Mouse (Mus musculus): ENCODE results near the gene Pan3.
A peak's percentile ranks its signal among the peaks of the same experiment; 100 is the strongest.

The Pan3 gene

GRCm38 (mm10) chr5:147484142-147484541 lies 54.2 kb downstream of the Pan3 start:
- DNase-seq (ENCODE audit: low spot score in 2 of 2): peak in 1 of 2 experiments; percentile 28

- DNase-seq (ENCODE audit: low spot score in 2 of 2): no peak
Measured at GRCm38 (mm10) chr5:147489226-147489625, 59.3 kb downstream of the Pan3 start.

- no peak for DNase-seq (ENCODE audit: low spot score in 2 of 2)
Measured at GRCm38 (mm10) chr5:147490907-147491306, 60.9 kb downstream of the Pan3 start.

GRCm38 (mm10) chr5:147492511-147492910 lies 62.5 kb downstream of the Pan3 start:
- DNase-seq (ENCODE audit: low spot score in 2 of 2): no peak

GRCm38 (mm10) chr5:147493205-147493604 lies 63.2 kb downstream of the Pan3 start:
- no peak for DNase-seq (ENCODE audit: low spot score in 2 of 2)

GRCm38 (mm10) chr5:147493685-147494084 lies 63.7 kb downstream of the Pan3 start:
- no peak for DNase-seq (ENCODE audit: low spot score in 2 of 2)

- DNase-seq (ENCODE audit: low spot score in 2 of 2): no peak
Measured at GRCm38 (mm10) chr5:147494388-147494787, 64.4 kb downstream of the Pan3 start.

- no peak for DNase-seq (ENCODE audit: low spot score in 2 of 2)
Measured at GRCm38 (mm10) chr5:147494791-147495376, 64.9 kb downstream of the Pan3 start.

- DNase-seq (ENCODE audit: low spot score in 2 of 2): no peak
Measured at GRCm38 (mm10) chr5:147495961-147496360, 66.0 kb downstream of the Pan3 start.

GRCm38 (mm10) chr5:147496921-147497320 lies 67.0 kb downstream of the Pan3 start:
- DNase-seq (ENCODE audit: low spot score in 2 of 2): no peak

GRCm38 (mm10) chr5:147497714-147498113 lies 67.8 kb downstream of the Pan3 start:
- DNase-seq (ENCODE audit: low spot score in 2 of 2): no peak

- no peak for DNase-seq (ENCODE audit: low spot score in 2 of 2)
Measured at GRCm38 (mm10) chr5:147501456-147501998, 71.6 kb downstream of the Pan3 start.

- DNase-seq (ENCODE audit: low spot score in 2 of 2): no peak
Measured at GRCm38 (mm10) chr5:147502921-147503320, 73.0 kb downstream of the Pan3 start.

GRCm38 (mm10) chr5:147511350-147511749 lies 81.4 kb downstream of the Pan3 start:
- DNase-seq (ENCODE audit: low spot score in 2 of 2): no peak

- DNase-seq (ENCODE audit: low spot score in 2 of 2): no peak
Measured at GRCm38 (mm10) chr5:147527006-147527405, 97.0 kb downstream of the Pan3 start.

GRCm38 (mm10) chr5:147527788-147528187 lies 97.8 kb downstream of the Pan3 start:
- DNase-seq (ENCODE audit: low spot score in 2 of 2): no peak

GRCm38 (mm10) chr5:147532031-147532430 lies 102.1 kb downstream of the Pan3 start:
- no peak for DNase-seq (ENCODE audit: low spot score in 2 of 2)

- DNase-seq (ENCODE audit: low spot score in 2 of 2): no peak
Measured at GRCm38 (mm10) chr5:147539409-147539808, 109.4 kb downstream of the Pan3 start.

GRCm38 (mm10) chr5:147539815-147540214 lies 109.9 kb downstream of the Pan3 start:
- no peak for DNase-seq (ENCODE audit: low spot score in 2 of 2)

- no peak for DNase-seq (ENCODE audit: low spot score in 2 of 2)
Measured at GRCm38 (mm10) chr5:147542291-147542690, 112.3 kb downstream of the Pan3 start.

GRCm38 (mm10) chr5:147545731-147546241 lies 115.8 kb downstream of the Pan3 start:
- peak in 1 of 2 experiments; percentile 55 for DNase-seq (ENCODE audit: low spot score in 2 of 2)

- DNase-seq (ENCODE audit: low spot score in 2 of 2): no peak
Measured at GRCm38 (mm10) chr5:147549016-147549755, 119.2 kb downstream of the Pan3 start.
